Mouse (Mus musculus) cerebellum, adult 2 months (tissue): ENCODE measurements around the gene 4930444G20Rik. TPM values are rescaled to one million over a fixed set of nuclear protein-coding genes. Genes with fewer than 3 reads are reported as not detected.
"Not testable (repeated sequence)": the region's sequence is repeated elsewhere in the genome, so short reads cannot be mapped to it uniquely, and the experiment has no call there.

Source experiments
- DNase-seq, 2 experiments: peaks; one replicate each; pipeline ENCODE4 v3.0.0; 2021
- H3K27ac ChIP-seq: fragments of 200-500 bp; 2 replicates; pipeline ENCODE4 v1.5.1; 2012; ENCODE audit warnings: low read length, control low read depth, inconsistent platforms; ENCODE audit not compliant: insufficient read depth
- H3K27me3 ChIP-seq: fragments of 200-500 bp; 2 replicates; pipeline ENCODE4 v1.6.1; 2012; ENCODE audit warnings: inconsistent platforms, mild to moderate bottlenecking, low read length, moderate library complexity; ENCODE audit not compliant: control insufficient read depth, insufficient read depth
- H3K4me1 ChIP-seq: fragments of 200-500 bp; 2 replicates; pipeline ENCODE4 v1.6.1; 2011; ENCODE audit warnings: low read length; ENCODE audit not compliant: control insufficient read depth, insufficient read depth
- H3K4me3 ChIP-seq: fragments of 200-500 bp; replicated peaks from 2 replicates; pipeline ENCODE3; 2011; ENCODE audit warnings: mild to moderate bottlenecking, low read depth, low read length, control low read depth; ENCODE audit not compliant: insufficient read depth
- CTCF ChIP-seq: fragments of 200-500 bp; IDR thresholded peaks from 2 replicates; pipeline ENCODE4 v1.5.1; 2011; ENCODE audit warnings: low read depth, mild to moderate bottlenecking, control low read depth, low read length, moderate library complexity, borderline replicate concordance; ENCODE audit not compliant: insufficient read depth
- POLR2A ChIP-seq: fragments of 200-500 bp; IDR thresholded peaks from 2 replicates; pipeline ENCODE4 v1.6.1; 2011; ENCODE audit warnings: low read length, control low read depth, borderline replicate concordance; ENCODE audit not compliant: insufficient read depth
- WGBS: fragments of 180-500 bp; shearing (Covaris S2); methylation state at CpG from one replicate; pipeline ENCODE4 v1.1.7; 2018; 5-methylcytosine and 5-hydroxymethylcytosine counted together
- polyA plus RNA-seq: library from polyadenylated mRNA; depleted of rRNA; stranded (reverse); fragments of >200 nt; gene quantifications from 2 replicates; pipeline ENCODE4 v1.2.3, GENCODE M21; 2012; rRNA removed

4930444G20Rik gene
- polyA plus RNA-seq, 1 experiment = not detected

DNA sequence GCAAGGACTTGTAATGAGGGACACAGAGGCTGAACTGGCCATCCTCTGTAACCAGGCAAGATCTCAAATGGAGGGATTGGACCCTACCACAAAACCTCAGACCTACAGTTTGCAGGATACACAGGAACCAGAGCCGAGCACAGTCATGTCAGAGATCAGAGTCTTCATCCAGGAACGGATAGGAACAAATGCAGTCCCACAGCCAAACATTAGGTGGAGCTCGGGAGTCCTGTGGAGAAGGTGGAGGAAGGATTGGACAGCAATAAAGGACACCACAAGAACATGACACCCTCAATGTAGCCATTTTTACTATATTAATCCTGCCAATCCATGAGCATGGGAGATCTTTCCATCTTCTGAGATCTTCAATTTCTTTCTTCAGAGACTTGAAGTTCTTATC, 31.6 kb downstream of the 4930444G20Rik start:
- not testable (repeated sequence) for H3K4me3 ChIP-seq, H3K4me1 ChIP-seq, H3K27ac ChIP-seq, H3K27me3 ChIP-seq
- TF ChIP-seq CTCF = peak; percentile 66
- WGBS = 1% methylated on average over 3 of the region's 3 CpGs
- peak; percentile 38 to 66 for DNase-seq

DNA sequence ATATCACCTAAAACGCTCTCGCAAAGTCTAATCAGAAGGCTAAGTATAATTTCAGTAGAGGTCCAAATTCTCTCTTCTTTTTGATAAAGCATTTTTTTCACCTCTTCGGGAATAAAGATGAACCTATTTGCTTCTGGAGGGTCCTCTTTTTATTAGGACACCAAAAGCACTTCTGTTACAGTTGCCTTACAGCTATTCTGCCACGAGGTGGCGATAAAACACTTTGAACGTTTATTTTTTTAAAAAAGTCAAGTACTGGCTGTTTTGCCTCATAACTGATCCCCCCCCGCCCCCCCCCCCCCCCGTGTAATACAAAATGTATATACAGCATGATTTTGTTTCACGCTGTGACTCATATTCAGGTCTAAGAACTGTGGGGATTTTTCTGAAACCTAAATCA, 33.6 kb downstream of the 4930444G20Rik start:
- TF ChIP-seq CTCF (no peak), POLR2A (no peak)
- H3K27ac ChIP-seq = no peak overlapping the region
- H3K4me3 ChIP-seq = no peak overlapping the region
- no peaks in the 10 kb centered on the region for H3K4me1 ChIP-seq
- H3K27me3 ChIP-seq = no peaks in the 10 kb centered on the region
- peak in 1 of 2 experiments; percentile 16 for DNase-seq
- WGBS = 7% methylated on average over 9 of the region's 9 CpGs

GRCm38 (mm10) chr10:22018618-22019017, 49.3 kb downstream of the 4930444G20Rik start:
- no peak for TF ChIP-seq POLR2A
- no peak for TF ChIP-seq CTCF
- H3K4me3 ChIP-seq = no peak overlapping the region
- no peaks in the 10 kb centered on the region for H3K4me1 ChIP-seq
- no peak for DNase-seq
- H3K27me3 ChIP-seq = no peaks in the 10 kb centered on the region
- WGBS = 94% methylated on average over 4 of the region's 4 CpGs
- H3K27ac ChIP-seq = no peak overlapping the region

DNA sequence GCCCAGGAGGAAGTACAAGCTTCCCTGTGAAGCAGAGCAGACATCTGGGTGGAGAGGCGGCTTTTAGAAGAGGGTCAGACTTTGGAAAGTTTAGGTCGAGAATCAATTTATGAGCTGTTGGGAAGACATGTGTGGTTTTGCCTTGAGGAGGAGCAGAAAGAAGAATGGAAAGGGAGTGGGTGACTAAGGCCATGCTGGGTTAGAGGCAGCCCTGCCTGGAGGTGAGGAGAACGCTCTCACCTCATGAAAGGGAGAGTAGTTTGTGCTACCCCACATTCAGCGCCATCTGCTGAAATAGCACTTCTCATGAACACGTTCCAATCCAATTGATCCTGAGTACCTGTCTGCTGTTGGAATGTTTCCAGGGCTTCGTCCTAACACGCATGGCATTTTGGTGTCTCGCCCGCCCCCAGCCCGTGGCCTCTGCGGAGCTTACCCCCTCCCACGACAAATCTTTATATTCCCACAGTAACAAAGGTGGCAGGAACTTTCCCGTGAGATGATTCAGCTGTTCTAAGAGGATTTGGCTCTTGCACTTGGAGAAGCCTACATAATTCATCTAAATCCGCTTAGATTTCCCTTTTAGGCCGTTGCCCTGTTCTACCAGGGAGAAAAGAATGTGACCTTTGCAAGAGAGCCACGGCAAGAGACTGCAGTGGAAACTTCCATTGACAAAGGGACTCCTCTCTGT, 50.3 kb downstream of the 4930444G20Rik start:
- no peak overlapping the region for H3K27ac ChIP-seq
- DNase-seq = no peak
- H3K4me3 ChIP-seq = no peak overlapping the region
- H3K27me3 ChIP-seq = no peaks in the 10 kb centered on the region
- TF ChIP-seq CTCF = no peak
- TF ChIP-seq POLR2A = no peak
- no peaks in the 10 kb centered on the region for H3K4me1 ChIP-seq
- WGBS = 53% methylated on average over 16 of the region's 16 CpGs

Other genes starting within 250 kb of the 4930444G20Rik start
- gene Sgk1, start 185.9 kb downstream of the 4930444G20Rik start, polyA plus RNA-seq = 40.4 and 56.6 TPM in 2 replicates
- gene E030030I06Rik, start 81.2 kb upstream of the 4930444G20Rik start, polyA plus RNA-seq = 0.13 and 0.16 TPM in 2 replicates
- not detected in 2 replicates for gene Raet1e, start 90.5 kb upstream of the 4930444G20Rik start, polyA plus RNA-seq
- 0.21 and 0.38 TPM in 2 replicates for gene H60b, start 90.5 kb upstream of the 4930444G20Rik start, polyA plus RNA-seq